Mouse (Mus musculus): ENCODE results near the gene Gm13030. TPM values are rescaled to one million over a fixed set of nuclear protein-coding genes. Genes with fewer than 3 reads are reported as not detected.

The Gm13030 gene
- not detected for polyA plus RNA-seq (2017; shearing (Covaris generic))

DNA sequence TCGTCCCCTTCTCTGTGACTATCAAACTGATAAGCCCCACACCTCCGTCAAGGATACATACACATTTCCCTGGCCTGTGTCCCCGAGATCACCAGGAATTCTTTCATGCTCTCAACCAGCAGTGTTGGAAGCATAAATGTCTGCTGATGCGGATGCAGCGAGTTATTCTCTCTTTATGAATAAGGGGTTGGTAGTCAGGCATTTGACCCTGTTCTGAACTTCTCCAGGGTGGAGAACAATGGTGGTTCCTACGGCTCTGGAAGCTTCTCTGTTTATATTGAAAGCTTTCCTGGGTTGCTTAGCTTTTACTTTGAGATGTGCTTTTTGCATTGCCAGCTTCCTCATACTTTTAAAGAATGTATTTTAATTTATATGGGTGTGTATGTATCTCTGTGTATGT is at the start of gene Gm13030:
Gm13030 (minus strand) TSS at position 101 of the 400 bp plus-strand sequence.

DNA sequence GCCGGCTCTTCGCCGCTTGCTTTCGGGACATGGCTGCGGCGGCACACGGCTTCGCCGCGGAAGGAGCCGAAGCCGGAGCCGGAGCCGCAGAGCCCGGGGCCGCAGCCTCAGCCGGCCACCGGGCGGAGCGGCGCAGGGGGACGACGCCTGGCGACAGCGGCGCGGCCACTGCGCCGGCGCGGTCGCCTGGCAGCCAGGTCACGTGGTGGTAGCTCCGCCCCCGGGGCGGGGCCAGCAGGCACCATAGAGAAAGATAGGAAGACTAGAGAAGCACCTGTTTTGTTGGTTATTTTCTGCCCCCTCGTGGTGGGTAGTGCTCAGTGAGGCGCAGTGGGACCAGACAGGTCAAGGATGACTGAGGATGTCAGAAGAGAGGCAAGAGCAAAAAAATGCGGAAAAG is 40.0 kb upstream of the Gm13030 start, which contains the start of gene Otud3:
Otud3 (minus strand) TSS at position 149 of the 400 bp plus-strand sequence.

DNA sequence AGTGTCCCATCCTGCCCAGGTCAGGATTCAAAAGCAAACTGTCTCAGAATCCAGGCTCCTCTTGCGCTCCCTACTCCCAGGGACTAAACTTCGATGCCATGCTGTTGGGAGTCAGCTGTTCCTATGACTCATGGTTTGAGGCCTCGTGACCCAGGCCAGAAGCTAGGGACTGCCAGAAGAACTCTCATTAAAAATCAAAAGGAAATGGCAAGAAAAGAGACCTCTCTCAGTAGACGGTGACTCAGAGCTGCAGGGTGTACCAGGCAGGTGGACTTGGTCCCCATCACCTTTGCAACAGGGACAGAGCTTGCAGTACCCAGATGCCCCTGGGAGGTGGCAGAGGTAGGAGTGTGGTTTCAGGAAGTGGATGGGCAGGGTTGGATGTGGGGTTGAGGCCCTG is 4.0 kb upstream of the Gm13030 start, which contains the start of gene Pla2g2e:
Pla2g2e (plus strand) TSS at position 212 of the 400 bp plus-strand sequence.

DNA sequence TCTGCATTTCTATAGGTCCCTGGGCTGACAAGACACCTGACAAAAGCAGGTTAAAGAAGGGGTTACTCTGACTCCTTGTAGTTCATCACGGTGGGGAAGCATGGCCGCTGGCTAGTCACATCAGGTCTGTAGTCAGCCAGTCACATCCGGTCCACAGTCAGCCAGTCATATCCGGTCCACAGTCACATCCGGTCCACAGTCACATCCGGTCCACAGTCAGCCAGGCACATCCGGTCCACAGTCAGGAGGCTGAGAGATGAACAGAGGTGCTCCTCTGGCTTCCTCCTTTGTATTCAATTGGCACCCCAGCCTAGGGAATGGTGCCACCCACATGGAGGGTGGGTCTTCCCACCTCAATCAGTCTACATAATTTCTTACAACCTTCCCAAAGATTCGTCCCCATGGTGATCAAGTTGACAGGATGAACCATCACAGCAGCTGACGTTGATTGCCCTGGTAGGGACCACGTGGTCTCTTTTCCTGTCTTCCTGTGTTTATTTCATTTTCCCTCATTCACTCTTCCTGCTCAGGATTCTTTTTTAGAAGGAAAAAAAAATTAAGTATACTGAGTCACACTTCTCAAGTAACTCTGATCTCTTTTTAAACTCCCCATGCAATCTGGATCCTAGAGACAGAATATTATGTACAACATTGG is 10.3 kb downstream of the Gm13030 start, which contains the start of gene Pla2g5:
Pla2g5 (minus strand) TSS at position 139 of the 655 bp plus-strand sequence.

Other genes starting within 250 kb of the Gm13030 start
- gene Vwa5b1, start 238.1 kb downstream of the Gm13030 start, polyA plus RNA-seq (2017; shearing (Covaris generic)): not detected
- not detected for gene Pla2g2c, start 149.2 kb downstream of the Gm13030 start, polyA plus RNA-seq (2017; shearing (Covaris generic))
- under 1 TPM in 1 of 2 experiments, not detected in 1; 0.47 TPM for gene Ubxn10, start 136.8 kb downstream of the Gm13030 start, polyA plus RNA-seq (2017; shearing (Covaris generic))
- gene Pla2g2f, start 116.3 kb downstream of the Gm13030 start, polyA plus RNA-seq (2017; shearing (Covaris generic)): not detected
- 1 to 10 TPM; 2.5 to 3.8 TPM for gene Pla2g2d, start 98.2 kb downstream of the Gm13030 start, polyA plus RNA-seq (2017; shearing (Covaris generic))
- not detected for gene Pla2g5, start 10.5 kb downstream of the Gm13030 start, polyA plus RNA-seq (2017; shearing (Covaris generic))
- not detected for gene Pla2g2e, start 4.0 kb upstream of the Gm13030 start, polyA plus RNA-seq (2017; shearing (Covaris generic))
- 1 to 10 TPM; 4.2 to 4.7 TPM for gene Otud3, start 40.0 kb upstream of the Gm13030 start, polyA plus RNA-seq (2017; shearing (Covaris generic))
- under 1 TPM in 1 of 2 experiments, not detected in 1; 0.14 TPM for gene Rnf186, start 93.1 kb upstream of the Gm13030 start, polyA plus RNA-seq (2017; shearing (Covaris generic))
- 10 to 100 TPM; 28.2 to 30.8 TPM for gene Tmco4, start 98.9 kb upstream of the Gm13030 start, polyA plus RNA-seq (2017; shearing (Covaris generic))
- gene Htr6, start 201.6 kb upstream of the Gm13030 start, polyA plus RNA-seq (2017; shearing (Covaris generic)): under 1 TPM in 1 of 2 experiments, not detected in 1; 0.12 TPM
- under 1 TPM; 0.26 to 0.52 TPM for gene Nbl1, start 219.0 kb upstream of the Gm13030 start, polyA plus RNA-seq (2017; shearing (Covaris generic))

Data from activated CD4-positive, CD25-positive, alpha-beta regulatory T cell (primary cell).